Mouse (Mus musculus) kidney, adult 2 months (tissue): ENCODE results near the gene Hmox2.

Experiments
- CTCF ChIP-seq: fragments of 200-500 bp; conservative IDR thresholded peaks from 2 replicates; pipeline ENCODE4 v1.5.1; 2011; ENCODE audit warnings: low read depth, mild to moderate bottlenecking, control low read depth, low read length, moderate library complexity, mixed read lengths; ENCODE audit not compliant: insufficient read depth, insufficient read length
- POLR2A ChIP-seq: fragments of 200-500 bp; IDR thresholded peaks from one replicate; pipeline ENCODE4 v1.6.1; 2011; ENCODE audit warnings: low read depth, low read length, control low read depth

DNA sequence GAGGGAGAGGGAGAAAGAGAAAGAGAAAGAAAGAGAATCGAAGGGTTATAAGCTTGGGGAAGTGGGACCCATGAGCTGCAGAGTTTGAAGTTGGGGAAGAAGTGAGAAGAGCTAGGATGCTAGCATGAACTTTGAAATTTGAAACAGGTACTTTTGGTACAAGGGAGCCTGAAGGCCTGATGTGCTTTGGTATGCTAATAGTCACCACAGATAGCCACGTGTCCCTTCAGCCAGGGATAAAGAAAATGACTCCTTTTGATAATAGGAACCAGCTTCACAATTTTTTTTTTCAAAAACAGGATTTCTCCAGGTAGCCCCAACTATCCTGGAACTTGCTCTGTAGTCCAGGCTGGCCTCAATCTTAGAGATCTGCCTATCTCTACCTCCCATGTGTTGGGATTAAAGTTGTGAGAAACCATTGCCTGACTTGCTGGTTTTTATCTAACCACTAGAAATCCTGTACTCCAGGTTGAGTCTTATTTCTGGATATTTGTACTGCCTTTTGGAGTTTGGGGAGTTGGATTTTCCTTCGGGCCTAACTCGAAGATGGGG lies 43.5 kb upstream of the Hmox2 start:
- TF ChIP-seq POLR2A = no peak
- no peak for TF ChIP-seq CTCF
